Mouse (Mus musculus) intestine, embryonic 16.5 days (tissue): Measurements from ENCODE around the gene Gabarap. TPM values are rescaled to one million over a fixed set of nuclear protein-coding genes. Genes with fewer than 3 reads are reported as not detected.
"Not testable (repeated sequence)": the region's sequence is repeated elsewhere in the genome, so short reads cannot be mapped to it uniquely, and the experiment has no call there.

Source experiments
- ATAC-seq: fragments of 200-750 bp; cut with Nextera tagmentation; 2 replicates; pipeline ENCODE4 v1.8.0; 2017; ENCODE audit warnings: moderate TSS enrichment, moderate library complexity
- H3K27ac ChIP-seq: fragments of 300-500 bp; sonication (generic); 2 replicates; pipeline ENCODE4 v1.5.1; 2014; ENCODE audit warnings: mild to moderate bottlenecking, low read length
- H3K27me3 ChIP-seq: fragments of 300-500 bp; sonication (generic); replicated peaks from 2 replicates; pipeline ENCODE4 v1.6.1; 2014; ENCODE audit warnings: low read length, control low read depth, mixed read lengths; ENCODE audit not compliant: control insufficient read depth, insufficient read depth
- H3K36me3 ChIP-seq: fragments of 300-500 bp; sonication (generic); 2 replicates; pipeline ENCODE4 v1.6.1; 2014; ENCODE audit warnings: low read length, control low read depth; ENCODE audit not compliant: control insufficient read depth, insufficient read depth
- H3K4me1 ChIP-seq: fragments of 300-500 bp; sonication (generic); 2 replicates; pipeline ENCODE4 v1.6.1; 2014; ENCODE audit warnings: low read length, control low read depth, mixed read lengths; ENCODE audit not compliant: control insufficient read depth, insufficient read depth
- H3K4me2 ChIP-seq: fragments of 300-500 bp; sonication (generic); 2 replicates; pipeline ENCODE4 v1.6.1; 2014; ENCODE audit warnings: low read depth, low read length, control low read depth
- H3K4me3 ChIP-seq: fragments of 300-500 bp; sonication (generic); 2 replicates; pipeline ENCODE4 v1.5.1; 2014; ENCODE audit warnings: mild to moderate bottlenecking, low read length
- H3K9ac ChIP-seq: fragments of 300-500 bp; sonication (generic); 2 replicates; pipeline ENCODE4 v1.6.1; 2014; ENCODE audit warnings: low read depth, low read length
- H3K9me3 ChIP-seq: fragments of 300-500 bp; sonication (generic); 2 replicates; pipeline ENCODE4 v1.6.1; 2016; ENCODE audit warnings: low read length, control low read depth; ENCODE audit not compliant: control insufficient read depth
- WGBS: fragments of 180-500 bp; shearing (Covaris S2); extraction: QIAGEN DNeasy Blood & Tissue Kit; methylation state at CpG from one replicate; pipeline ENCODE4 v1.1.7; 2014; 5-methylcytosine and 5-hydroxymethylcytosine counted together
- polyA plus RNA-seq: library from polyadenylated mRNA; unstranded; fragments of >200 nt; fragmentation: Nextera tagmentation; extraction: Ambion mirVana; gene quantifications from 2 replicates; pipeline ENCODE4 v1.2.1, GENCODE M21; 2015

The Gabarap gene
- polyA plus RNA-seq, 1 experiment from 2014 or later, result 639 TPM

DNA sequence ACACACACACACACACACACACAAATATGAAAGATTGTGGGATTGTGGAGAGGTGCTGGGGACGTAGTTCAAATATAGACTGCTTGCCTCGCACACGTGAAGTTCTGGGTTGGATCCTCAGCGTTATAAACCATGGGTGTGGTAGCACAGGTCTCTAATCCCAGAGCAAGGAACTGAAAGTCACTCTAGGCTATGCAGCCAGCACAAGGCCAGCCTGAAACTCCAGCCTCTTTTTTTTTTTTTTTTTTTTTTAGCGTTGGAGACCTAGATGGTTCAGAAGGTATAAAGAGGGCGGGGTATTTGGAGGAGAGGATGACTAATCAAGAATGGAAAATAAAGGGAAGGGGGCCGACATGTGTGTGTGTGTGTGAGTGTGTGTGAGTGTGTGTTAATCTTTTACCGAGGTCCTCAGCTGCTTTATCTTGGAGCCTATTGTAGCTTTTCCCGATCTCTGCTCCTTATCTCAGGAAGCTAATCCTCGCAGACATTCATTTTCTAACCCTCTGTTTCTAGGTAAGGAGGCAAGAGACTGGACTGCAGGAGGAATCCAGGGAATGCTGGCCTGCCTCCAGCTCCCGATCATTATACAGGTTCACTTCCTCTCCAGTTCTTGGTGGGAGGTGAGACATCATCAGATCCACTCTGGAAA lies 37.6 kb upstream of the Gabarap start:
- WGBS, result 39% methylated on average over 11 of the region's 11 CpGs

DNA sequence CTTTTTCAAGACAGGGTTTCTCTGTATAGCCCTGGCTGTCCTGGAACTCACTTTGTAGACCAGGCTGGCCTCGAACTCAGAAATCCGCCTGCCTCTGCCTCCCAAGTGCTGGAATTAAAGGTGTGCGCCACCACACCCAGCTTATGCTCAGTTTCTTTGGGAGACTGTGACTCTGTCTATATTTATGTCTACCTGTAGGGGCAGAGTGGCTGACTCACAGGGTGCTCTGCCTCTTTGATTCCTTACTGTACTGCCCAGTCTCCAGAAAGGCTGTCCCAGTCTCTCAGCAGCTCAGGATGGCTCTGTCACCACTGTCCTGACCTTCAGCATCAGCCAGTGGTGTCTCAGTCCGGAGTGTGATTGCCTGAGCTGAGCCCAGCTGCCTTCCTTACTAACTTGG lies 35.3 kb upstream of the Gabarap start:
- not testable (repeated sequence) for H3K9me3 ChIP-seq, ATAC-seq, H3K27ac ChIP-seq, H3K4me2 ChIP-seq, H3K36me3 ChIP-seq, H3K9ac ChIP-seq, H3K4me3 ChIP-seq, H3K27me3 ChIP-seq, H3K4me1 ChIP-seq
- 72% methylated on average over 4 of the region's 4 CpGs for WGBS

More for the DNA sequence above, 37.6 kb upstream of the Gabarap start:
- Histone ChIP-seq H3K9ac (no peak overlapping the region), H3K36me3 (no peaks in the 10 kb centered on the region), H3K27ac (peak overlapping the region; percentile 61), H3K9me3 (no peaks in the 10 kb centered on the region), H3K4me2 (no peak overlapping the region), H3K4me1 (peaks cover 4% of the 10 kb centered on the region), H3K27me3 (no peaks in the 10 kb centered on the region), H3K4me3 (no peak overlapping the region)
- peak; percentile 64 for ATAC-seq

DNA sequence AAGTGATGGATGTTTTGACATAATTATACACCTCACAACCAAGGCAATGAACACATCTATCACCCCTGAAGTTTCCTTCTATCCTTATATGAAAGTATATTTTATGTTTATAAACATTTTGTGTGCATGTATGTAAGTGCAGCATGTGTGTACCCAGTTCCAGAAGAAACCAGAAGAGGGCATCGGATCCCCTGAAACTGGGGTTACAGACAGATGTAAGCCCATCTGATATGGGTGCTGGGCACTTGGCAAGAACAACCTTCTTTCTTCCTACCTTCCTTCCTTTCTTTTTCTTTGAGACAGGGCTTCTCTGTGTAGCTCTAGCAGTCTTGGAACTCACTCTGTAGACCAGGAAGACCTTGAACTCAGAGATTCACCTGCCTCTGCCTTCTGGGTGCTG lies 34.7 kb upstream of the Gabarap start:
- H3K36me3 ChIP-seq, result no peaks in the 10 kb centered on the region
- no peak overlapping the region for H3K27ac ChIP-seq
- peaks cover 6% of the 10 kb centered on the region; the same call in 1 of the 2 replicates for H3K4me1 ChIP-seq
- no peak overlapping the region for H3K9ac ChIP-seq
- H3K27me3 ChIP-seq, result no peaks in the 10 kb centered on the region
- H3K4me2 ChIP-seq, result no peak overlapping the region
- H3K9me3 ChIP-seq, result no peaks in the 10 kb centered on the region
- H3K4me3 ChIP-seq, result no peak overlapping the region
- 67% methylated on average over 1 of the region's 1 CpGs for WGBS
- ATAC-seq, result no peak

DNA sequence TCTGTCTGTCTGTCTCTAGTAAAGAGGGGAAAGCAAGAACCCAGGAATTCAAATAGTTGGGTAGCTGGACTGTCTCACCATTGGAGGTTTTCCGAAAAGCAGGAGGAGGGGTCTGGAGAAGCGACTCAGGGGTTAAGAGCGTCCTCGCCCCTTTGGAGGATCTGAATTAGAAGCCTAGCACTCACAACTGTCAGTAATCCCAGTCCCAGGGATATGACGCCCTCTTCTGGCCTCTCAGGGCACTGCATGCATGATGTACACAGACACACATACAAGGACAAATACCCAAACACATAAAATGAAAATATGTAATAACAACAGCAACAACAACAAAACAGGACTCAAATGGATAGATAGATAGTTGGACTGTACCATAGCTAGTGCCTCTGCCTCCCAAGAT lies 30.3 kb upstream of the Gabarap start:
- 40% methylated on average over 5 of the region's 5 CpGs for WGBS
- H3K4me2 ChIP-seq, result peak overlapping the region; percentile 37; the same call in 1 of the 2 replicates
- H3K4me1 ChIP-seq, result peaks cover 9% of the 10 kb centered on the region; the same call in 1 of the 2 replicates
- peaks cover 12% of the 10 kb centered on the region for H3K27me3 ChIP-seq
- peak overlapping the region; percentile 92 for H3K27ac ChIP-seq
- no peak overlapping the region for H3K9ac ChIP-seq
- no peaks in the 10 kb centered on the region for H3K9me3 ChIP-seq
- no peak for ATAC-seq
- no peaks in the 10 kb centered on the region for H3K36me3 ChIP-seq
- no peak overlapping the region for H3K4me3 ChIP-seq

DNA sequence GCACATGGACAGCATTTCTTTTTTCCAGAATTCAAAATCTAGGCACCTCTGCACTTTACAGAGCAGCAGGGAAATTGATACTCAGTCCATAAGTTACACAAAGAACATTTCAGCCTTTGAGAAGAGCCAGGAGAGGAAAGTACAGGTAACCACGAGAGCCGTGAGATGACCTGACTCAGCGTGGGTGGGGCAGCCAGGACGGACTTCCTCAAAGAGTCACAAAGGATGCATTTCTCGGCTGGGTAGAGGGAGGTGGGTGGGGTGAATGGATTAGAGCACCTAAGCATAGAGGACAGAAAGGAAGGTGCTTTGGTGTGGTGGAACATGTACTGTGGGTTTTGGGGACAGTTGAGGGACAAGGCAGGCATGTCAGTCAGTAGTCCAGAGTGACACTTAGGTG lies 29.1 kb upstream of the Gabarap start:
- Histone ChIP-seq H3K36me3 (no peaks in the 10 kb centered on the region), H3K27me3 (peaks cover 15% of the 10 kb centered on the region), H3K9me3 (no peaks in the 10 kb centered on the region), H3K4me2 (peak overlapping the region; percentile 12; the same call in 1 of the 2 replicates), H3K9ac (peak overlapping the region; percentile 43; the same call in 1 of the 2 replicates), H3K4me3 (no peak overlapping the region), H3K4me1 (peaks cover 9% of the 10 kb centered on the region; the same call in 1 of the 2 replicates), H3K27ac (peak overlapping the region; percentile 92)
- WGBS, result 25% methylated on average over 5 of the region's 5 CpGs
- ATAC-seq, result peak; percentile 39

DNA sequence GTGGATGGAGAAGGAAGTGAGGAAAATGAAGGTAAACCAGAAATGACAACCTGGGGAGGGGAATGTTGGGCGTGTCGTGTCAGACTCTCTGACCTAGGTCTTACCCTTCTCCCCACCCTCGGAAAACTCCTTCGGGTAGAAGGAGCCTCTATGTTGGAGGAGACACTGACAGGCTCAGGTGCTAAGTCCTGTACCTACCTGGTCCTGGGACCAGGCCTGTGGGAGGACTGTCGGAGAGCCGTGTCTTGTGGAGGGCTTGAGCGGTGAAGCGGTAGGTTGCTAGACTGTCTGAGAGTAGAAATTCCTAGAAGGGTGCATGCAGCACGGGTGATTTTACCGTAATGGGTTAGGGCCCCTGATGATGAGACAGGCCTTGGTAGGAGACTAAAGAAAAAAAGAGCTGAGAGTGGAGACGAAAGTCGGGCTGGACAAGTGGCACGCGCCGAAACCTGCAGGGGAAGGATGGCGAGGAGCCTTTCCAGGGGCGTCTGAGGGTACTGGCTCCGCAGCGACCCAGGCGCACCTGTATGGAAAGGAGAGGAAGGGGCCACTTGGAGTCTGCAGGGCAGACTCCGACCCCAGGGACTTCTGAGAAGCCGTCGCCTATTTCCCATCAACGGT lies 26.2 kb upstream of the Gabarap start, which contains the start of gene Cldn7:
Gene Cldn7, plus strand, starts transcription at position 130 of the 621 bp plus-strand sequence.
- no peaks in the 10 kb centered on the region for H3K36me3 ChIP-seq
- 7% methylated on average over 24 of the region's 24 CpGs for WGBS
- peaks cover 13% of the 10 kb centered on the region for H3K4me1 ChIP-seq
- H3K27me3 ChIP-seq, result peaks cover 15% of the 10 kb centered on the region
- H3K9me3 ChIP-seq, result no peaks in the 10 kb centered on the region
- no peak for ATAC-seq
- peak within 1 kb of the TSS; percentile 97 for H3K27ac ChIP-seq
- peak within 1 kb of the TSS; percentile 81 for H3K9ac ChIP-seq
- H3K4me2 ChIP-seq, result peak within 1 kb of the TSS; percentile 47
- H3K4me3 ChIP-seq, result peak within 1 kb of the TSS; percentile 62

DNA sequence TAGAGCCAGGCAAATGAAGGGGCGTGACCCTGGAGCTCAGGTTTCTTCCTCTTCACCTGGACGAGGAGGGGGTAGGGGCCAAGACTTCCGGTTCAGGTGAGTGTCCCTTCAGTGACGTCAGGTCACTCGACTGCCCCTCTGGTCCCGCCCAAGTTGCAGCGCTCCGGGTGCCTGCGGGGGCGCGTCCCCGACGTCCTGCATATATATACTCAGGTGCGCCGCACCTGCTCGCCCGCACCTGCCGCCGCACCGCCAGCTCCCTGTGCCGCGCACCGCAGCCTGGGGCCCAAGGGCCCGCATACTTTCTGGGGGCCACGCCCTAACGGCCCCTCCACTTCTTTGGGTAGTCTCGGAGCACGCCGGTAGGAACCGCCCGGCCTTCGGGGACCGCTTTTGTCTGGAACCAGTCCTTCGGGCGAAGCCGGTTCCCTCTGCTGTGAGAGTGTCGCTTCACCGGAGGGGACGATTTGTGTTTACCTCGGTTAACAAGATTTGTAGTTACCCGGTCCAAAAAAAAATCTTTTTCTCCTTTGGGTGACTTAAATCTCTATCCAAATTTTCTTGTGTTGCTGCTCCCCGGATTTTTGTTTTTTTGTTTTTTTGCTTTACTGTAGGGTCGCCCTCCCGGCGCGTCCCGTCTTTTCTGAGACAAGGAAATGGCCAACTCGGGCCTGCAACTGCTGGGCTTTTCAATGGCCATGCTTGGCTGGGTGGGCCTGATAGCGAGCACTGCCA lies 25.5 kb upstream of the Gabarap start:
- Histone ChIP-seq H3K4me1 (peaks cover 14% of the 10 kb centered on the region), H3K36me3 (no peaks in the 10 kb centered on the region), H3K27ac (peak overlapping the region; percentile 97), H3K9ac (peak overlapping the region; percentile 81), H3K4me2 (peak overlapping the region; percentile 50; the same call in 1 of the 2 replicates), H3K27me3 (peaks cover 15% of the 10 kb centered on the region), H3K4me3 (peak overlapping the region; percentile 62), H3K9me3 (no peaks in the 10 kb centered on the region)
- ATAC-seq, result peak; percentile 68
- WGBS, result 2% methylated on average over 49 of the region's 49 CpGs

DNA sequence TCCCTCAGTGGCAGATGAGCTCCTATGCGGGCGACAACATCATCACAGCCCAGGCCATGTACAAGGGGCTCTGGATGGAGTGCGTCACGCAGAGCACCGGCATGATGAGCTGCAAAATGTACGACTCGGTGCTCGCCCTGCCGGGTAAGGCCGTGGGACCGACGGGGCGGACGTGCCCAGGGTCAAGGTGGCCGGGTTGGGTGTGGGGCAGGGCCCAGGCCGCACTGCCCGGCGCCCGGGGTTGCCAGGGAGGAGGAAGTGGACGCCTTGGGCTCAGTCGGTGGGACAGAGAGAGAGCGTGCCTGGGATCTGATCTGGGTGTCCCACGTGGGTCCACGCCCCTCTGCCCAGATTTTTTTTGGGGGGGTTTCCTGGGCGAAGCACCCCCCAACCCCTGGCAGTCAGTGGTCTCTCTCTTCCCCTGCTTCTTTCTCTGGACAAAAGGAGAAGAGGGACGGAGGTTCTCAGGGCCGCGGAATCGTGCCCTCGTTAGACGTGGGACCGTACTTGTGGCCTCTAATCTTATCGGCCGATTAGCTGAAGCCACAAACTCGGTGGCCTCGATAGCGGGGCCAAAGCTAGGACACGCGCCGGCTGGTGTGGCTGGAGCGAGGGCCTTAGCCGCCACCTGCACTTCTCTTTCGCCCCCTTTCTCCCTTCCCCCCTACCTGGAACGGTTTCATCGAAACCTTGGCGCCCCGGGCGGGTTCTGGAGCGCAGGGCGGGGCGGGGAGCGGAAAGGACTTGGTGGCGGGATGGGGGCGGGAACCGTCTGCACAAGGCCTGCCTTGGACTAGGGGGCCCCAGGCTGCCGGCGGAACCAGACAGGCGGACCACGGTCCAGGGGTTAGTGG lies 24.7 kb upstream of the Gabarap start:
- 1% methylated on average over 55 of the region's 59 CpGs for WGBS
- H3K4me1 ChIP-seq, result peaks cover 12% of the 10 kb centered on the region
- peak overlapping the region; percentile 97 for H3K27ac ChIP-seq
- no peaks in the 10 kb centered on the region for H3K36me3 ChIP-seq
- peak overlapping the region; percentile 81 for H3K9ac ChIP-seq
- H3K9me3 ChIP-seq, result no peaks in the 10 kb centered on the region
- H3K4me3 ChIP-seq, result peak overlapping the region; percentile 62
- peak overlapping the region; percentile 50 for H3K4me2 ChIP-seq
- ATAC-seq, result peak; percentile 73
- peaks cover 15% of the 10 kb centered on the region for H3K27me3 ChIP-seq
